Mouse (Mus musculus) MEL-GATA-1-ER (cell line): Measurements from ENCODE around the gene Bax.

Experiments used
- DNase-seq: peaks from one replicate; pipeline ENCODE4 v3.0.0-alpha.2; 2012; ENCODE audit warnings: low read depth; ENCODE audit errors: extremely low read depth

The Bax gene

DNA sequence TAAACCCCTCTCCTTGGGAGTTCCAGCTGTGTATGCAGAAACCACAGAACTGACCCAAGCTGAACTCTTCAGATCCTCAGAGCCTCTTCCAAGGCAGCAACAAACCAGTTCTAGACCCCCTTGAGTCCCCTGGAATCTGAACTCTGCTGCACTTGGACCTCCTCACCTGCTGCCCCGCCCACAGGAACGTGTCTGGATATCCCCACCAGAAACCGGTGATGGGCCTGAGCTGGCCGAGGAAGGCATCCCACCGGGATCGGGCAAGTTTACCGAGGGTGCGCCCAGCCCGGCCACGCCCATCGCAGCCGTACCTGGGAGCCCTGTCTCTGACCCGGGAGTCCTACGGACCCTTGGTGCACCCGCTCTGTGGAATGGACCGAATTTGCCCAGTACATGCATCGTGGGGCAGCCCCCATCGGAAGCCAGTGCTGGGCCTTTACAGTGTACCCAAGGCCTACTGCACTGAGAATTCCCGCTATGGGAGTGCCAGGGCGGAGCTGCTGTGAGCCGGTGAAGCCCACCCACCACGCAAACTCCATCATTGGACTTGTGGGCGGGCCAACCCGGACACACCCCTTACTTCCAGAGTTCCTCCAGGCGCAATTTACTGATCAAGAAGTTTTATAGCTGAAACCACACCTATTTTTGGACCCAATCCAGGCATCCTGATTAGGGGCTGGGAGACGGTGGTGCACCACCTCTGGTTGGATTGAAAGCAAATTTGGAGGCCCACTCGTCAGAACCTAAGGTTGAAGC, 46.7 kb downstream of the Bax start:
- DNase-seq, result no peak

DNA sequence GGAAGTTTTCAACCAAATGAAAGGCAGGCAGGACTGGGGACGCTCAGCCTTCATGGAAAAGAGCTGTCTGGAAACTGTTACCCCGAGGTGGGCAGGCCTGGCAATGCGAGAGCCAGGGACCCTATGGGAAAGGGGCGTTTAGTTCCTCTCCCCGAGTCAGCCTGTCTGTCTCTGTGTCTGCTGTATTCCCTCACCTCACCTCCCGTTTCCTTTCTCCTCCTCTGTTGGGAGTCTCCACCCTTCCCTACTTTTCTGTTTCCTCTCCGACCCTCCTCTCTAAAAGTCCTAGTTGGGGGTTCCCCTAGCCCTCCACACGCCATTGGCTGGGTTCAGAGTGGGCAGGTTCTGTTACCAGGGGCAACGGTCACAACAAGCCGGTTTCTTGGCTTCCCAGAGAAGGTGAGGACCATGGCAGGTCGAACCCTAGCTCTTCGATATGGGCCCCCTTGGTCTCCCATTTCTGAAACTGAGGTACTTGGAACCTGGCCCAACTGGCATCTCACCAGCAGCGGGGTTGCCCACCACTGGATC, 48.7 kb downstream of the Bax start:
- DNase-seq, result no peak

DNA sequence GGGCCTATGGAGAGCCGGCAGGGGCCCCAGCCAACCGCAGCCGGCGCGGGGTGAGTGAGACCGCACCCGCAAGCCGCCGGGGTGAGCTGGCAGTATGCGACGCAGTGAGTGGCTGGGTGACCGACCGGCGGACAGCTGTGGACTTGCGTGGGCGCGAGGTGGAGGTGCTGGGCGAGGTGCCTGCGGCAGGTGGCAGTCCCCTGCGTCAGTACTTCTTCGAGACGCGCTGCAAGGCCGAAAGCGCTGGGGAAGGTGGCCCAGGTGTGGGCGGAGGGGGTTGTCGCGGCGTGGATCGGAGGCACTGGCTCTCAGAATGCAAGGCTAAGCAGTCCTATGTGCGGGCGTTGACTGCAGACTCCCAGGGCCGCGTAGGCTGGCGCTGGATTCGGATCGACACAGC, 51.1 kb downstream of the Bax start:
- DNase-seq, result no peak

DNA sequence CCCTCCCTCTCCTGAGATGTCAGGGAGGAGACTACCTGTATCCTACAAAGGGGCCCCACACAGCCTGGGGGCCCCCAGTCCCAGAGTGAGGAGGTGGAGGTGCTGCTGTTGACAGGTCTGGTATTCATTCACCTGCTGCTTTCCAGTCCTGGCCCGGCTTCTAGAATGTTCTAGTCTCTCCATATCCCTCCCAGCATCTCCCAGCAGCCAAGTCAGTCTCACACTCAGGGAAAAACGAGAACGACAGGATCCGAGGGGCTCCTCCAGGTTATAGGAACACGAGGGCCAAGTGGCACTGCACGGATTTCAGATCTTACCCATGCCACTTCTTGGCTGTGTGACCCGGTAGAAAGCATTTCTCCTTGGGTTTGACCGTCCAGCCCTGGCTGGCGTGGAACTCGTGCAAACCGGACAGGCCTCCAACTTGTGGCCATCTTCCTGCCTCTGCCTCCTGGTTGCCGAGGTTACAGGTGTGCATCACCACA, 51.9 kb downstream of the Bax start:
- no peak for DNase-seq

DNA sequence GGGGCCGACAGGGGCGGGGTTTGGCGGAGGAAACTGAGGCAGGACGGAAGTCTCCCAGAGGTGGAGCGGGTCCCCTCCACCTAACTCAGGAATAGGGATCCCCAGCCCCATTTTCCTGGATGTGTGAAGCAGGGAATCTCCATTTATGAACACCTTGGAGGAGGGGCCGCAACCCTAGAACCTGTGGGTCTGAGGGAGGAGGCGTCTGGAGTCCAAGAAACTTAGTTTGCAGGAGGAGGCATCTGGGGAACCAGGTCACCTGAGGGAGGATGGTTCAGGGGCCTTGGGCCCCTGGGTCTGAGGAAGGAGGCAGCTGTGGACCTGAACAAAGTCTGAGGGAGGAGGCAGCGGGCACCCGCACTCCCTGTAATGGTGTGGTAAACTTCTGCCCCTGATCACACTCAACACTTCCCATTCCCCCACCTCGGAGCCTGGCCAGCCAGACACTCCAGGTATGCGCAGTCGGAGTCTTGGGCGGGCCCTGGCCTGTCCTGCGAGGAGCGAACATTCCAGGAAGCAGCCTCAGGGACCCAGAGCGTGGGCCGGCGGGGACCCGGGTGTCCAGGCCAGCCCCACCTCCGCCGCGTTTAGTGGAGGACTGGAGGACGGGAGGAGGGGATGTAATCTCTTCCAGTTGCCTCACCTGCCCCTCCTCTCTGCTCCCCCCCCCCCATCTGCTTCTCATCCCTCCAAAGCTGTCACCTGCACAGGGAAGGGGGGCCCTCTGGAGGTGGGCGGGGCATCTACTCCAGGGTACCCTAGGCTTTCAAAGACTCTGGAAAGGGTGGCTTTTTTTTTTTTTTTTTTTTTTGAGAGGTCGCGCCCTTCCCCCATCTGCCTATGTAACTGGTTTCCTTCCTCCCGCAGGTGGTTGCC, 52.6 kb downstream of the Bax start:
- DNase-seq, result no peak

DNA sequence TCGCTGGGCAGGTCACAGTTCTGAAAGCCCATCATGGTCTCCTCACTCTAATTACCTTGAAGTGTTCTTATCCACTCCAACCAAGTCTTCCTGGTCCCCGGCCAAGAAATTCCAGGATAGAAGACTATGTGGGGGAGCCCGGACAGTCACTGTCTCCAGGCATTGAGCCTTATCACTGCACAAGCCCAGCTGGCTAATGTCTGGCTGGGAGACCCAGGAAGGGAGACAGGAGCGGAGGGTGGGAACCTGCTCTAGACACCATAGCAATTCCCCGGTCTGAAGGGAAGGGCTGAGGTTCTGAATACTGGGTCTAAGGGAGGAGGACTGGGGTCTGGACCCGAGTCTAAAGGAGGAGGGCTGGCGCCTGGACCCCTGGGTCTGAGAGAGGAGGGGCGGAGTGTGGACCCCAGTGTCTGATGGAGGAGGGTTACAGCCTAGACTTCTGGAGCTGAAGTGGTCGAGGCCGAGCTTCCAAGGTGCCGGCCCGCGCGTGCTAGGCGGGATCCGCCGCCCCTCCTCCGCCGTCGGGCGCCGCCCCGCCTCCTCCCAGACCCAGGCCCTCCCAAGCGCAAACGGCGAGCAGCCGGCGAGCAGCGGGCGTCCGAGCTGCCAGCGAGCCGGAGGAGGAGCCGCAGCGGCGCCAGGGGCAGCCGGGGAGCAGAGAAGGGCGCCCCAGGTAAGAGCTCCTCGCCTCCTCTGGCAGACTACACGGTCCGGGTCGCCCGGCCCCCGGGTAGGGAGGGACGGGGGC, 53.4 kb downstream of the Bax start, which contains the start of gene Ntf5:
Gene Ntf5 (plus strand): TSS at position 583 of the 751 bp plus-strand sequence.
- DNase-seq, result no peak

DNA sequence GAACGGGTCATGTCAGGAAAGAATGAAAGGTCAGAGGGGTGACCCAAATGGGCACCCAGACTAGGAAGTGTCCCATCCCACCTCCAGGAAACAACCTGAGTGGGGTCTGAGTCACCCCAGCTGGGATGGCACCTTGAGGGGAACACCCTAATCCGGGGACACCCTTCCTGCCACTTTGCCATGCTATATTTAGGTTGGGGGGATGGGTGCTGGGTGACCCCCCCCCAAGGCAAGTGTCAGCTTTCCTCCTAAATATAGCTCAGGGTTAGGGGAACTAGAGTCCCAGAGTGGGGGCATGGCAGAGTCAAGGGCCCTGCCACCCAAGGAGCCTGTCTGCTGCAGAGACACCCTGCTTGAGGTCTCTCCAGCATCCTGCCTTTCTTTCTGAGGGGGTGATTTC, 54.3 kb downstream of the Bax start:
- DNase-seq, result no peak
